Mouse (Mus musculus) C2C12 (cell line): ENCODE measurements at regions not wholly inside any gene's neighbourhood (a gene's known extent, or its start where the extent isn't known, plus 50 kb on each side); places are given as distances from the start of the nearest gene placed in this dataset.

Experiments used
- H3K27me3 ChIP-seq: one replicate; pipeline ENCODE4 v1.6.1; 2011; ENCODE audit not compliant: control insufficient read depth, insufficient read depth, insufficient read length
- H3K36me3 ChIP-seq: one replicate; pipeline ENCODE4 v1.6.1; 2011; ENCODE audit not compliant: control insufficient read depth, insufficient read depth
- H3K4me3 ChIP-seq: one replicate; pipeline ENCODE4 v1.5.1; 2011; ENCODE audit warnings: mild to moderate bottlenecking, control low read depth; ENCODE audit not compliant: poor library complexity, insufficient read depth, severe bottlenecking
- H3K79me2 ChIP-seq: one replicate; pipeline ENCODE4 v1.6.1; 2011; ENCODE audit not compliant: control insufficient read depth, insufficient read depth
- H3K79me3 ChIP-seq: one replicate; pipeline ENCODE4 v1.6.1; 2011; ENCODE audit warnings: low read depth, control low read depth
- H3ac ChIP-seq: one replicate; pipeline ENCODE3; 2011; ENCODE audit warnings: low read depth; ENCODE audit not compliant: control insufficient read depth, insufficient read length
- CEBPB ChIP-seq: IDR thresholded peaks from one replicate; pipeline ENCODE4 v1.6.1; 2011; ENCODE audit warnings: low read depth, mild to moderate bottlenecking, control low read depth, moderate library complexity
- CTCF ChIP-seq: IDR thresholded peaks from one replicate; pipeline ENCODE4 v1.5.1; 2011; ENCODE audit not compliant: control insufficient read depth, insufficient read depth, insufficient read length
- FOSL1 ChIP-seq: IDR thresholded peaks from one replicate; pipeline ENCODE4 v1.8.0; 2011; ENCODE audit warnings: mild to moderate bottlenecking, low read length; ENCODE audit not compliant: poor library complexity, insufficient read depth, severe bottlenecking
- MAX ChIP-seq: IDR thresholded peaks from one replicate; pipeline ENCODE4 v1.6.1; 2011; ENCODE audit warnings: mild to moderate bottlenecking, control low read depth
- MYOD1 ChIP-seq: IDR thresholded peaks from one replicate; pipeline ENCODE4 v1.6.1; 2011; ENCODE audit warnings: low read depth; ENCODE audit not compliant: control insufficient read depth, insufficient read length
- MYOG ChIP-seq: IDR thresholded peaks from one replicate; pipeline ENCODE4 v1.6.1; 2011; ENCODE audit not compliant: control insufficient read depth, insufficient read length; ENCODE audit errors: extremely low read depth
- USF1 ChIP-seq: IDR thresholded peaks from one replicate; pipeline ENCODE4 v1.6.1; 2011; ENCODE audit warnings: low read depth, mild to moderate bottlenecking, control low read depth, moderate library complexity

- TF ChIP-seq MYOD1: no peak
- no peak for TF ChIP-seq CEBPB
- no peak for TF ChIP-seq MAX
- no peak for TF ChIP-seq USF1
- TF ChIP-seq CTCF: no peak
- no peak for TF ChIP-seq FOSL1
- no peak for TF ChIP-seq MYOG
- no peaks in the 10 kb centered on the region for H3K79me3 ChIP-seq
Observed at GRCm38 (mm10) chr15:61692679-61693078, 769.9 kb upstream of the A1bg start.

DNA sequence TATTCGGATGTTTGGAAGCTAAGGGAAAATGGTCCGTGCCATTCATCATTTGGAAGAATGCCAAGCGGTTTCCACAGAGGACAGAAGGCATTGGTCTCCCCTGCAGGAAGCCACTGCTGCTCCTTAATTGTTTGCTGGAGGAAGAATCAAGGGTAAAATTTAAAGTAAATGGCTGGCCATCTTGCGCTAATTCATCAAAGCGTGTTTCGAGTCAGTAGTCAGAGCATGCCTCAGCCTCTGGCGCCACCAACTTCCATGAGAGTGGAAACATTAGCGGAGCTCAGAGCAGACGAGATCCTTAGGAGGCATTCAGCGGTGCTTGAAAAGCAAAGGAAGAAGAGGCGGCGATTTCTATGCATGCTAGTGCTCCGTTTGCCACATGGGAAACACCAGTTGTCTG lies 767.6 kb upstream of the A1bg start:
- H3K36me3 ChIP-seq: no peaks in the 10 kb centered on the region
- TF ChIP-seq CEBPB: no peak
- no peak for TF ChIP-seq FOSL1
- no peak for TF ChIP-seq MAX
- no peak for TF ChIP-seq CTCF
- no peaks in the 10 kb centered on the region for H3K79me2 ChIP-seq

More at GRCm38 (mm10) chr15:61692679-61693078, 769.9 kb upstream of the A1bg start:
- no peak overlapping the region for H3K4me3 ChIP-seq
- H3K36me3 ChIP-seq: no peaks in the 10 kb centered on the region
- H3K27me3 ChIP-seq: no peaks in the 10 kb centered on the region
- H3K79me2 ChIP-seq: no peaks in the 10 kb centered on the region
- H3ac ChIP-seq: no peak overlapping the region

GRCm38 (mm10) chr15:61689776-61690397 lies 767.1 kb upstream of the A1bg start:
- no peak overlapping the region for H3K4me3 ChIP-seq
- no peaks in the 10 kb centered on the region for H3K79me2 ChIP-seq
- TF ChIP-seq MYOG (no peak), MAX (no peak), MYOD1 (no peak), FOSL1 (no peak), USF1 (no peak), CEBPB (no peak), CTCF (no peak)
- H3ac ChIP-seq: no peak overlapping the region
- H3K79me3 ChIP-seq: no peaks in the 10 kb centered on the region
- H3K36me3 ChIP-seq: no peaks in the 10 kb centered on the region
- no peaks in the 10 kb centered on the region for H3K27me3 ChIP-seq

More for the DNA sequence above, 767.6 kb upstream of the A1bg start:
- Histone ChIP-seq H3K4me3 (no peak overlapping the region), H3K27me3 (no peaks in the 10 kb centered on the region), H3ac (no peak overlapping the region), H3K79me3 (no peaks in the 10 kb centered on the region)

GRCm38 (mm10) chr15:61682968-61683367 lies 760.2 kb upstream of the A1bg start:
- Histone ChIP-seq H3K79me2 (no peaks in the 10 kb centered on the region), H3K27me3 (no peaks in the 10 kb centered on the region), H3K4me3 (no peak overlapping the region), H3K79me3 (no peaks in the 10 kb centered on the region), H3ac (no peak overlapping the region), H3K36me3 (no peaks in the 10 kb centered on the region)
- no peak for TF ChIP-seq MAX
- TF ChIP-seq MYOD1: no peak
- no peak for TF ChIP-seq MYOG
- TF ChIP-seq CEBPB: no peak
- TF ChIP-seq CTCF: no peak
- TF ChIP-seq FOSL1: no peak
- TF ChIP-seq USF1: no peak

DNA sequence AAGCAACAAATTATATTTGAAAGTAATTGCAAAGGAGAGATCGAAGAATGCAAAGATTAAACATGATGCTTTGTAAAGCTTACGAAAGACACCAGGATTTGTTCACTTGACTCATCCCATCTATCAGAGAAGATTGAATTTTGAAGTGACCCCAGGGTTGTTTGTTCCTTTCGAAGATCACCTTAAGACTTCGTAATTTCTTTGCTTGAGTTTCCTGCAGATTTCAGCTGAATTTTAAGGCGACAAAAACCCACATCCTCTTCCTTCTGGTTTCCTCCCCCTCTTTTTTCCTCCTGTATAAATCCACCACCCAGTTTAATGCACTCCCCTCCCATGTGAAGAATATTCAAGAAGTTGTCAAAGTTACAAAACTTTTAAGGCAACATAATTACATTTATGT lies 747.7 kb upstream of the A1bg start:
- Histone ChIP-seq H3ac (no peak overlapping the region), H3K4me3 (no peak overlapping the region), H3K79me2 (no peaks in the 10 kb centered on the region), H3K79me3 (no peaks in the 10 kb centered on the region), H3K36me3 (no peaks in the 10 kb centered on the region), H3K27me3 (no peaks in the 10 kb centered on the region)
- TF ChIP-seq FOSL1 (no peak), CEBPB (no peak), MAX (no peak), MYOG (no peak), USF1 (no peak), CTCF (no peak), MYOD1 (no peak)

DNA sequence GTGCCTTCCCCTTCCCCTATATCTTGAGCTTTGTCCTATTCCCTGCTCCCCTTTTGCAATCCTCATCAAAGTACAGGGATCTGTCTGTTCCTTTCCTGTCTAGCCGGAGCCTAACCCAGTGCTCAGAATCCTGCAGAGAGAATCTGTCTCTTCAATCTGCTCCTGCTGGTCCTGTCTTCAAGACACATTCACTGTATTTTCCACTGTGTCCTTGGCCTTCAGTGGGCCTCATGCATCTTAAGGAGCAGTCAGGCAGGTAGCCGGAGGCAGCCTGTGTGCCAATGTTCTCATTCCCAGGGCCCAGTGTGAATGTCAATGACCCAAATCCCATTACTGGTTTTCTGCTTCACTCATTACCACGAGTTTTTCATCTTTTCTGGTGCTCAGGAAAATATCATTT lies 737.8 kb upstream of the A1bg start:
- no peak overlapping the region for H3ac ChIP-seq
- no peaks in the 10 kb centered on the region for H3K79me2 ChIP-seq
- TF ChIP-seq MYOG (no peak), FOSL1 (no peak), CEBPB (no peak), CTCF (no peak), MYOD1 (no peak), MAX (no peak), USF1 (no peak)
- no peaks in the 10 kb centered on the region for H3K79me3 ChIP-seq
- H3K27me3 ChIP-seq: no peaks in the 10 kb centered on the region
- H3K4me3 ChIP-seq: no peak overlapping the region
- no peaks in the 10 kb centered on the region for H3K36me3 ChIP-seq
